Mouse (Mus musculus) forebrain, embryonic 16.5 days (tissue): ENCODE measurements around the gene 1190005I06Rik. TPM values are rescaled to one million over a fixed set of nuclear protein-coding genes. Genes with fewer than 3 reads are reported as not detected.

Source experiments
- ATAC-seq: fragments of 200-750 bp; cut with Nextera tagmentation; 2 replicates; pipeline ENCODE4 v1.8.0; 2017; ENCODE audit warnings: mild to moderate bottlenecking, moderate library complexity
- H3K27ac ChIP-seq: fragments of 300-500 bp; sonication (generic); 2 replicates; pipeline ENCODE4 v1.5.1; 2014; ENCODE audit warnings: low read length, control low read depth
- H3K27me3 ChIP-seq: fragments of 300-500 bp; sonication (generic); replicated peaks from 2 replicates; pipeline ENCODE4 v1.6.1; 2014; ENCODE audit warnings: low read length; ENCODE audit not compliant: control insufficient read depth, insufficient read depth
- H3K36me3 ChIP-seq: fragments of 300-500 bp; sonication (generic); 2 replicates; pipeline ENCODE4 v1.6.1; 2014; ENCODE audit not compliant: control insufficient read depth, insufficient read depth
- H3K4me1 ChIP-seq: fragments of 300-500 bp; sonication (generic); replicated peaks from 2 replicates; pipeline ENCODE4 v1.6.1; 2014; ENCODE audit warnings: low read length; ENCODE audit not compliant: control insufficient read depth, insufficient read depth
- H3K4me2 ChIP-seq: fragments of 300-500 bp; sonication (generic); 2 replicates; pipeline ENCODE4 v1.6.1; 2014; ENCODE audit warnings: mild to moderate bottlenecking, low read length, control low read depth
- H3K4me3 ChIP-seq: fragments of 300-500 bp; sonication (generic); replicated peaks from 2 replicates; pipeline ENCODE4 v1.5.1; 2014; ENCODE audit warnings: mild to moderate bottlenecking, low read length, control low read depth
- H3K9ac ChIP-seq: fragments of 300-500 bp; sonication (generic); replicated peaks from 2 replicates; pipeline ENCODE4 v1.6.1; 2014; ENCODE audit warnings: low read depth, low read length, control low read depth
- H3K9me3 ChIP-seq: fragments of 300-500 bp; sonication (generic); 2 replicates; pipeline ENCODE4 v1.6.1; 2016; ENCODE audit warnings: low read length; ENCODE audit not compliant: control insufficient read depth
- WGBS: fragments of 180-500 bp; shearing (Covaris S2); extraction: QIAGEN DNeasy Blood & Tissue Kit; methylation state at CpG from one replicate; pipeline ENCODE4 v1.1.7; 2014; 5-methylcytosine and 5-hydroxymethylcytosine counted together
- polyA plus RNA-seq: library from polyadenylated mRNA; unstranded; fragments of >200 nt; fragmentation: Nextera tagmentation; extraction: Ambion mirVana; gene quantifications from 2 replicates; pipeline ENCODE4 v1.2.1, GENCODE M21; 2015

Gene 1190005I06Rik
- polyA plus RNA-seq, 1 experiment from 2014 or later: 11.0 TPM

- Histone ChIP-seq H3K27ac (no peak overlapping the region), H3K9me3 (no peaks in the 10 kb centered on the region), H3K9ac (no peak overlapping the region), H3K4me2 (no peak overlapping the region), H3K4me3 (no peak overlapping the region), H3K4me1 (0 out of 2 replicates have a peak, but pooled peaks cover under 1% of the 10 kb centered on the region), H3K27me3 (no peaks in the 10 kb centered on the region), H3K36me3 (peaks cover 69% of the 10 kb centered on the region)
- 75% methylated on average over 9 of the region's 9 CpGs for whole genome bisulfite sequencing
- ATAC-seq: no peak
Observed at GRCm38 (mm10) chr8:120575801-120576200, 71.6 kb downstream of the 1190005I06Rik start.

- no peak for ATAC-seq
- WGBS: 77% methylated on average over 19 of the region's 19 CpGs
Observed at GRCm38 (mm10) chr8:120574941-120575340, 72.5 kb downstream of the 1190005I06Rik start.

GRCm38 (mm10) chr8:120573866-120574265, 73.6 kb downstream of the 1190005I06Rik start:
- no peak overlapping the region for H3K4me2 ChIP-seq
- no peak overlapping the region for H3K27ac ChIP-seq
- H3K36me3 ChIP-seq: peaks cover 68% of the 10 kb centered on the region
- no peak overlapping the region for H3K4me3 ChIP-seq
- WGBS: 66% methylated on average over 11 of the region's 11 CpGs
- ATAC-seq: no peak
- no peaks in the 10 kb centered on the region for H3K27me3 ChIP-seq
- H3K9me3 ChIP-seq: no peaks in the 10 kb centered on the region
- H3K4me1 ChIP-seq: peaks cover 3% of the 10 kb centered on the region
- no peak overlapping the region for H3K9ac ChIP-seq

More at GRCm38 (mm10) chr8:120574941-120575340, 72.5 kb downstream of the 1190005I06Rik start:
- H3K27ac ChIP-seq: no peak overlapping the region
- peaks cover 3% of the 10 kb centered on the region for H3K4me1 ChIP-seq
- H3K36me3 ChIP-seq: peaks cover 66% of the 10 kb centered on the region
- H3K9ac ChIP-seq: no peak overlapping the region
- H3K4me3 ChIP-seq: no peak overlapping the region
- H3K4me2 ChIP-seq: no peak overlapping the region
- no peaks in the 10 kb centered on the region for H3K9me3 ChIP-seq
- H3K27me3 ChIP-seq: no peaks in the 10 kb centered on the region

GRCm38 (mm10) chr8:120572534-120572933, 74.9 kb downstream of the 1190005I06Rik start:
- H3K4me1 ChIP-seq: peaks cover 3% of the 10 kb centered on the region
- H3K9me3 ChIP-seq: no peaks in the 10 kb centered on the region
- no peak overlapping the region for H3K27ac ChIP-seq
- H3K4me2 ChIP-seq: no peak overlapping the region
- no peak for ATAC-seq
- H3K9ac ChIP-seq: no peak overlapping the region
- WGBS: 75% methylated on average over 21 of the region's 21 CpGs
- H3K36me3 ChIP-seq: peaks cover 74% of the 10 kb centered on the region
- H3K4me3 ChIP-seq: no peak overlapping the region
- no peaks in the 10 kb centered on the region for H3K27me3 ChIP-seq

GRCm38 (mm10) chr8:120571561-120571960, 75.9 kb downstream of the 1190005I06Rik start:
- no peak overlapping the region for H3K4me3 ChIP-seq
- H3K9ac ChIP-seq: no peak overlapping the region
- WGBS: 82% methylated on average over 8 of the region's 8 CpGs

GRCm38 (mm10) chr8:120569939-120570715, 77.3 kb downstream of the 1190005I06Rik start:
- Histone ChIP-seq H3K27me3 (no peaks in the 10 kb centered on the region), H3K27ac (0 out of 2 replicates have a peak overlapping the region, but pooled peaks have one; percentile 40)
- ATAC-seq: 0 out of 2 replicates have a peak, but pooled peaks have one; percentile 16

More at GRCm38 (mm10) chr8:120571561-120571960, 75.9 kb downstream of the 1190005I06Rik start:
- Histone ChIP-seq H3K36me3 (peaks cover 70% of the 10 kb centered on the region), H3K27ac (no peak overlapping the region), H3K9me3 (no peaks in the 10 kb centered on the region), H3K4me1 (peaks cover 7% of the 10 kb centered on the region), H3K27me3 (no peaks in the 10 kb centered on the region), H3K4me2 (no peak overlapping the region)
- no peak for ATAC-seq

GRCm38 (mm10) chr8:120569123-120569522, 78.3 kb downstream of the 1190005I06Rik start:
- Histone ChIP-seq H3K9me3 (no peaks in the 10 kb centered on the region), H3K9ac (no peak overlapping the region), H3K4me2 (no peak overlapping the region), H3K27ac (no peak overlapping the region), H3K36me3 (peaks cover 48% of the 10 kb centered on the region), H3K4me1 (peaks cover 28% of the 10 kb centered on the region), H3K4me3 (no peak overlapping the region), H3K27me3 (no peaks in the 10 kb centered on the region)
- whole genome bisulfite sequencing: 93% methylated on average over 17 of the region's 17 CpGs
- ATAC-seq: no peak

More at GRCm38 (mm10) chr8:120569939-120570715, 77.3 kb downstream of the 1190005I06Rik start:
- Histone ChIP-seq H3K4me2 (no peak overlapping the region), H3K9me3 (no peaks in the 10 kb centered on the region), H3K4me1 (peaks cover 18% of the 10 kb centered on the region), H3K4me3 (no peak overlapping the region), H3K9ac (no peak overlapping the region; the same call in 1 of the 2 replicates), H3K36me3 (peaks cover 58% of the 10 kb centered on the region)
- WGBS: 56% methylated on average over 13 of the region's 13 CpGs

GRCm38 (mm10) chr8:120568164-120568798, 79.2 kb downstream of the 1190005I06Rik start:
- H3K27ac ChIP-seq: no peak overlapping the region
- peaks cover 41% of the 10 kb centered on the region for H3K36me3 ChIP-seq
- H3K4me1 ChIP-seq: peaks cover 37% of the 10 kb centered on the region
- H3K9me3 ChIP-seq: no peaks in the 10 kb centered on the region
- H3K4me2 ChIP-seq: no peak overlapping the region
- 95% methylated on average over 33 of the region's 37 CpGs for WGBS
- ATAC-seq: no peak
- H3K4me3 ChIP-seq: no peak overlapping the region
- no peaks in the 10 kb centered on the region for H3K27me3 ChIP-seq
- H3K9ac ChIP-seq: no peak overlapping the region

GRCm38 (mm10) chr8:120567731-120568130, 79.7 kb downstream of the 1190005I06Rik start:
- H3K27me3 ChIP-seq: no peaks in the 10 kb centered on the region
- peaks cover 37% of the 10 kb centered on the region for H3K36me3 ChIP-seq
- H3K4me3 ChIP-seq: no peak overlapping the region
- H3K4me2 ChIP-seq: no peak overlapping the region
- H3K4me1 ChIP-seq: peaks cover 42% of the 10 kb centered on the region
- no peaks in the 10 kb centered on the region for H3K9me3 ChIP-seq
- H3K27ac ChIP-seq: no peak overlapping the region
- H3K9ac ChIP-seq: no peak overlapping the region
- no peak for ATAC-seq
- 97% methylated on average over 17 of the region's 17 CpGs for WGBS
